Mouse (Mus musculus): Measurements from ENCODE around the gene Nfat5. TPM values are rescaled to one million over a fixed set of nuclear protein-coding genes. Genes with fewer than 3 reads are reported as not detected.
A peak's percentile ranks its signal among the peaks of the same experiment; 100 is the strongest.

Nfat5 gene
- total RNA-seq, 2 experiments from 2014 or later, result 47.8 to 67.4 TPM

GRCm38 (mm10) chr8:107291171-107291601 lies 2.1 kb upstream of the Nfat5 start:
- DNase-seq (ENCODE audit: extremely low spot score in 1 of 2, low spot score in 1 of 2), result no peak

GRCm38 (mm10) chr8:107292119-107292927 lies 947 bp upstream of the Nfat5 start:
- no peak for DNase-seq (ENCODE audit: extremely low spot score in 1 of 2, low spot score in 1 of 2)

- DNase-seq (ENCODE audit: extremely low spot score in 1 of 2, low spot score in 1 of 2), result peak; percentile 22 to 33
These were observed 665 bp downstream of the Nfat5 start for GRCm38 (mm10) chr8:107293641-107294628.

GRCm38 (mm10) chr8:107295450-107295849 lies 2.2 kb downstream of the Nfat5 start:
- DNase-seq (ENCODE audit: extremely low spot score in 1 of 2, low spot score in 1 of 2), result no peak

GRCm38 (mm10) chr8:107311876-107312275 lies 18.6 kb downstream of the Nfat5 start:
- DNase-seq (ENCODE audit: extremely low spot score in 1 of 2, low spot score in 1 of 2), result no peak

GRCm38 (mm10) chr8:107324142-107324541 lies 30.9 kb downstream of the Nfat5 start:
- DNase-seq (ENCODE audit: extremely low spot score in 1 of 2, low spot score in 1 of 2), result peak; percentile 36 to 66

- DNase-seq (ENCODE audit: extremely low spot score in 1 of 2, low spot score in 1 of 2), result no peak
These were observed 36.3 kb downstream of the Nfat5 start for GRCm38 (mm10) chr8:107329595-107329994.

- no peak for DNase-seq (ENCODE audit: extremely low spot score in 1 of 2, low spot score in 1 of 2)
These were observed 43.2 kb downstream of the Nfat5 start for GRCm38 (mm10) chr8:107336480-107336879.

GRCm38 (mm10) chr8:107370311-107370710 lies 77.0 kb downstream of the Nfat5 start:
- DNase-seq (ENCODE audit: extremely low spot score in 1 of 2, low spot score in 1 of 2), result no peak

- no peak for DNase-seq (ENCODE audit: extremely low spot score in 1 of 2, low spot score in 1 of 2)
These were observed 84.1 kb downstream of the Nfat5 start for GRCm38 (mm10) chr8:107377346-107377745.

GRCm38 (mm10) chr8:107380734-107381133 lies 87.5 kb downstream of the Nfat5 start:
- no peak for DNase-seq (ENCODE audit: extremely low spot score in 1 of 2, low spot score in 1 of 2)

GRCm38 (mm10) chr8:107381666-107382065 lies 88.4 kb downstream of the Nfat5 start:
- DNase-seq (ENCODE audit: extremely low spot score in 1 of 2, low spot score in 1 of 2), result no peak

- no peak for DNase-seq (ENCODE audit: extremely low spot score in 1 of 2, low spot score in 1 of 2)
These were observed 89.6 kb downstream of the Nfat5 start for GRCm38 (mm10) chr8:107382898-107383297.

- DNase-seq (ENCODE audit: extremely low spot score in 1 of 2, low spot score in 1 of 2), result no peak
These were observed 91.4 kb downstream of the Nfat5 start for GRCm38 (mm10) chr8:107384651-107385050.

GRCm38 (mm10) chr8:107385063-107385462 lies 91.8 kb downstream of the Nfat5 start:
- no peak for DNase-seq (ENCODE audit: extremely low spot score in 1 of 2, low spot score in 1 of 2)

- no peak for DNase-seq (ENCODE audit: extremely low spot score in 1 of 2, low spot score in 1 of 2)
These were observed 92.9 kb downstream of the Nfat5 start for GRCm38 (mm10) chr8:107386171-107386570.

GRCm38 (mm10) chr8:107386642-107387041 lies 93.4 kb downstream of the Nfat5 start:
- no peak for DNase-seq (ENCODE audit: extremely low spot score in 1 of 2, low spot score in 1 of 2)

GRCm38 (mm10) chr8:107387861-107388260 lies 94.6 kb downstream of the Nfat5 start:
- peak in 1 of 2 experiments; percentile 37 for DNase-seq (ENCODE audit: extremely low spot score in 1 of 2, low spot score in 1 of 2)

GRCm38 (mm10) chr8:107389557-107389956 lies 96.3 kb downstream of the Nfat5 start:
- DNase-seq (ENCODE audit: extremely low spot score in 1 of 2, low spot score in 1 of 2), result peak in 1 of 2 experiments; percentile 27

GRCm38 (mm10) chr8:107390476-107391135 lies 97.3 kb downstream of the Nfat5 start:
- no peak for DNase-seq (ENCODE audit: extremely low spot score in 1 of 2, low spot score in 1 of 2)

All from layer of hippocampus, postnatal 25 days (tissue).